Mouse (Mus musculus) stomach, postnatal 0 days (tissue): Measurements from ENCODE around the gene P2ry14.

Experiments used
- CTCF ChIP-seq: IDR thresholded peaks from 2 replicates; pipeline ENCODE4 v1.5.1; 2016; ENCODE audit warnings: antibody characterized with exemption, low read depth, mild to moderate bottlenecking, moderate library complexity
- EP300 ChIP-seq: optimal IDR thresholded peaks from 2 replicates; pipeline ENCODE3; 2016; ENCODE audit warnings: antibody characterized with exemption

DNA sequence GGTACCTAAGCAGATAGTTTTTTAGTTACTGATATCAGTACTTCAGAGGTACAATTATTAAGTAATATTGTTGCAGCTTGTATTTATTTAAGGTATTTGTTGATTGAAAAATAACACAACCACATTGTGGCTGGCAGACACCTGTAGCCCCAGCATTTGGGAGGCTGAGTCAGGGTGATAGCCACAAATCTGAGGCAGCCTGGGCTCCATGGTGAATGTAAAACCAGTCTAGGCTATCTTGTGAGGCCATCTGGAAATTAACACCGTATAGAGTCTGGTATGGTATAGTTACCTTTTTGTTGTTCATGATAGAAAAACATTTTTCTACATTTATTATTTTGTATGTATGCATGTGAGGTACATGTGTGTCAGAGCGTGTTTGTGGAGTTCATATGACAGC is 51.3 kb downstream of the P2ry14 start:
- TF ChIP-seq CTCF, result no peak
- no peak for TF ChIP-seq EP300
